Mouse (Mus musculus) adrenal gland, adult 2 months (tissue): ENCODE measurements around the gene Foxo1. TPM values are rescaled to one million over a fixed set of nuclear protein-coding genes. Genes with fewer than 3 reads are reported as not detected.
A peak's percentile ranks its signal among the peaks of the same experiment; 100 is the strongest.

Experiments
- DNase-seq: peaks from one replicate; pipeline ENCODE4 v3.0.0; 2021
- polyA plus RNA-seq: library from polyadenylated mRNA; depleted of rRNA; stranded (reverse); fragments of >200 nt; gene quantifications from 2 replicates; pipeline ENCODE4 v1.2.3, GENCODE M21; 2012; rRNA removed
- total RNA-seq, 2 experiments: library from RNA; stranded (reverse); gene quantifications; 2 replicates each; pipeline ENCODE4 v1.2.3; 2021

Gene Foxo1
- total and polyA plus RNA-seq, 3 experiments = 21.8 to 27.9 (median 23.1) TPM

- no peak for DNase-seq
Measured at GRCm38 (mm10) chr3:52369881-52370428, 101.8 kb downstream of the Foxo1 start.

GRCm38 (mm10) chr3:52376974-52377373 lies 108.8 kb downstream of the Foxo1 start:
- no peak for DNase-seq

- peak; percentile 26 for DNase-seq
Measured at GRCm38 (mm10) chr3:52383351-52383750, 115.2 kb downstream of the Foxo1 start.

- no peak for DNase-seq
Measured at GRCm38 (mm10) chr3:52386343-52386742, 118.2 kb downstream of the Foxo1 start.

- DNase-seq = no peak
Measured at GRCm38 (mm10) chr3:52390321-52390720, 122.2 kb downstream of the Foxo1 start.

GRCm38 (mm10) chr3:52390766-52391665 lies 122.9 kb downstream of the Foxo1 start:
- no peak for DNase-seq

GRCm38 (mm10) chr3:52391897-52392296 lies 123.8 kb downstream of the Foxo1 start:
- DNase-seq = no peak

- no peak for DNase-seq
Measured at GRCm38 (mm10) chr3:52392521-52392920, 124.4 kb downstream of the Foxo1 start.

GRCm38 (mm10) chr3:52393171-52393570 lies 125.0 kb downstream of the Foxo1 start:
- no peak for DNase-seq

GRCm38 (mm10) chr3:52396121-52396731 lies 128.1 kb downstream of the Foxo1 start:
- DNase-seq = no peak

- no peak for DNase-seq
Measured at GRCm38 (mm10) chr3:52396951-52397615, 128.9 kb downstream of the Foxo1 start.

- no peak for DNase-seq
Measured at GRCm38 (mm10) chr3:52397961-52398360, 129.8 kb downstream of the Foxo1 start.

GRCm38 (mm10) chr3:52400284-52401161 lies 132.4 kb downstream of the Foxo1 start:
- DNase-seq = no peak

GRCm38 (mm10) chr3:52401162-52401928 lies 133.2 kb downstream of the Foxo1 start:
- DNase-seq = peak; percentile 82

Other genes with a start within 250 kb of the Foxo1 start
- 1 to 10 TPM; 7.8 TPM for gene Maml3, start 163.3 kb upstream of the Foxo1 start, total RNA-seq
- 5.2 and 5.3 TPM in 2 replicates for gene Maml3, start 163.3 kb upstream of the Foxo1 start, polyA plus RNA-seq